Mouse (Mus musculus) adrenal gland, adult 18-20 months (tissue): ENCODE data around the gene Gm11172. TPM values are rescaled to one million over a fixed set of nuclear protein-coding genes. Genes with fewer than 3 reads are reported as not detected.
A peak's percentile ranks its signal among the peaks of the same experiment; 100 is the strongest.
"Not testable (repeated sequence)": the region's sequence is repeated elsewhere in the genome, so short reads cannot be mapped to it uniquely, and the experiment has no call there.

Source experiments
- DNase-seq, 2 experiments: peaks; one replicate each; pipeline ENCODE4 v3.0.0; 2021 to 2022; ENCODE audit warnings: low spot score in 2 of 2
- total RNA-seq, 2 experiments: library from RNA; stranded (reverse); gene quantifications; 1 replicate in 1 of 2; 2 replicates in 1 of 2; pipeline ENCODE4 v1.2.3; 2021

Gene Gm11172
- total RNA-seq, 2 experiments from 2014 or later: not detected

DNA sequence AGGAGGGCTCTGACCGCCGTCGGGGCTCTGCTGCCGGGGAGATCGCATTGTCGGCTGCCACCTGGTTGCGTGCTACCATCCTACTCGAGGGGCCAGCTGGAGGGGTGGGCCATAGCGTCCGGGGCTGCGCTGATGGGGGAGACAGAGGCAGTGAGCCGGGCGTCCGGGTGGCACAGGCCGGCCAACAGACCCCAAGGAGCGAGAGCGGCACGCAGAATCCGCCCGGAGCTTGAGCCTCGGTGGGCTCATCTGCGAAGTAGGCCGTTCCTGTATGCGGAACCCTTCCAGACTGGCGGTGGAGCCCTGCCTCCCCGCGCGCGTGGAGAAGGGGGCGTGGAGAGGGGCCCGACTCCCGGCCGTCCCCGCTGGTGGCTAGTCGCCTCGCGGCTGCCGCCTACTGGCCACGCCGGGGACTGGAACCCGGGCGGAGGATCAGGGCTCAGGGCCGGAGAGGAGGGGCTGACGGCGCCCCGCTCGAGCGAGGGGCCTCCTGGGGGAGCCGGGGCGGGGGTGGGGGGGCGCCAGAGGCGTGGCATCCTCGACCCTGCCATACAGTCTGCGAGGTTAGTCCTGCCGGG lies 27.8 kb upstream of the Gm11172 start:
- DNase-seq: peak; percentile 96

- DNase-seq: peak; percentile 90 to 92
These were observed 27.1 kb upstream of the Gm11172 start, which contains the start of gene Socs1 for GRCm38 (mm10) chr16:10785371-10786231. TSS of gene Socs1 (minus strand) at chr16:10785536.

DNA sequence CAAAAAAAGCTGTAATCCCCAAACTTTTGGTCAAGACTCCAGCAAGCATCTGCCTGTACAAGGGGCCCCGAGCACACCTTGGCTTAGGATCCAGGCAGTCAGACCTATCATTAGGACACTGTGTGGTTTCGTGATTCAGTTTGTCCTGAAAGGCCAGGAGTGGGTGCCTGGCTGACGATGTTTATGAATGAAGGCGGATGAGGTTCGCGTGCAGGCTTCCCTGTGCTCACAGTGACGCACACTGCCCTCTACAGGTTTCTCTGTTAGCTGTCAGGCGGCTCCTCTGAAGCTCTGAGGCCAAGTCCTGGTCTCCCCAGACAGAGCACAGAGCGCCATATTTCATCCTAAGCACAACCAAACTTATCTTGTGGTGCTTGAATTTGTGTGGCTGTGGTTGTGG lies 26.4 kb upstream of the Gm11172 start:
- peak; percentile 66 to 68 for DNase-seq

GRCm38 (mm10) chr16:10786782-10787547 lies 25.8 kb upstream of the Gm11172 start:
- DNase-seq: no peak

DNA sequence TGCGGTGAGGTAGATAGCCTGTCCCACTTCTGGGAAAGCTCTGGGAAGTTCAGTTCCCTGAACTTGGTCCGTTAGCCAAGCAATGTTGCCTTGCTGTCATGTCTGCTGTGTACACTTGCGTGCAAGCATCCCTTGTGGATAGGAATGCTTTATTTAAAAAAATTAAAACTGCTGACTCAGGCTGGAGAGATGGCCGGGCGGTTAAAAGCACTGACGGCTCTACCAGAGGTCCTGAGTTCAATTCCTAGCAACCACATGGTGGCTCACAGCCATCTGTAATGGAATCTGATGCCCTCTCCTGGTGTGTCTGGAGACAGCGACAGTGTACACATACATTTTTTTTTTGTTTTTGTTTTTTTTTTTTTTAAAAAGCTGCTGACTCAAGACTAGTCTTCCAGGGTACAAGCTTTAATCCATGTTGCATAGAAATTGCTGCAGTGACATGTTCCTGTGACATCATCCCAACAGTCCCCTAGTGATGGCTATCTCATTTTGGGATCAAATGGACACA lies 25.1 kb upstream of the Gm11172 start:
- DNase-seq: no peak

DNA sequence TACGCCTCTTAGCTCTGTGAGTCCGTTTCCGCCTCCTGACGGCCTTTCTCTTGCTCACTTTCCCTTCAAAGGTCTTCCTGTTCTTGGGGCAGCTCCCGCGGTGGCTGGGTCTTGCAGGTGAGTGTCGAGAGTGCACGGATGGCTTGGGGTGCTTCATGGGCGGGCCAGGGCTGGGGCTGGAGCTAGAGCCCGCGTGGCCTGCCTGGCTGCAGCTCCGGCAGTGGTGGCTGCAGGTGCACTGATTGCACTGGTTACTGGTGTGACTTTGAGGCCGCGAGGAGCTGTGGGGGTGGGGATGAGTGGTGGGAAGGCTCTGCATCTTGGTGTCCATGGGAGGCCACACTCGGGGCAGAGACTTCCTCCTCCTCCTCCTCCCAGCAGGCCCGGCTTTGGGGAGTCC lies 24.4 kb upstream of the Gm11172 start, which contains the start of gene Tnp2:
TSS of gene Tnp2 (minus strand) at position 390 of the 400 bp plus-strand sequence.
- no peak for DNase-seq

GRCm38 (mm10) chr16:10788866-10789265 lies 23.8 kb upstream of the Gm11172 start:
- no peak for DNase-seq

- no peak for DNase-seq
These were observed 22.0 kb upstream of the Gm11172 start, which contains the start of gene Prm3 for GRCm38 (mm10) chr16:10790702-10791101. TSS of gene Prm3 (minus strand) at chr16:10790914.

GRCm38 (mm10) chr16:10796034-10796433 lies 16.7 kb upstream of the Gm11172 start, which contains the start of gene Prm2:
TSS of gene Prm2 (minus strand) at chr16:10796134.
- DNase-seq: no peak

DNA sequence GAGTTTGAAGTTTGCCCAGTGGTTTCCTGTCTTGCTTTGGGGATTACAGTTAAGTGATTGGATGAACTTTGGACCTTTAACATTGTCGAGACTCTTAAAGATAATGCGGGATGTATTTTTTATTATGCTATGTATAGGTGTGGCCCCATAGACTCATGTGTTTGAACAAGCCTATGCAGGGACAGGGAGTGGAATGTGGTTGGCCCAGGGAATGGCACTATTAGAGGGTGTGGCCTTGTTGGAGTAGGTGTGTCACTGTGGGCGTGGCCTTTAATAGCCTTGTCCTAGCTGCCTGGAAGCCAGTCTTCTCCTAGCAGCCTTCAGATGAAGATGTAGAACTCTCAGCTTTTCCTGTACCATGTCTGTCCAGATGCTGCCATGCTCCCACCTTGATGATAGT lies 10.3 kb upstream of the Gm11172 start:
- DNase-seq: not testable (repeated sequence)

DNA sequence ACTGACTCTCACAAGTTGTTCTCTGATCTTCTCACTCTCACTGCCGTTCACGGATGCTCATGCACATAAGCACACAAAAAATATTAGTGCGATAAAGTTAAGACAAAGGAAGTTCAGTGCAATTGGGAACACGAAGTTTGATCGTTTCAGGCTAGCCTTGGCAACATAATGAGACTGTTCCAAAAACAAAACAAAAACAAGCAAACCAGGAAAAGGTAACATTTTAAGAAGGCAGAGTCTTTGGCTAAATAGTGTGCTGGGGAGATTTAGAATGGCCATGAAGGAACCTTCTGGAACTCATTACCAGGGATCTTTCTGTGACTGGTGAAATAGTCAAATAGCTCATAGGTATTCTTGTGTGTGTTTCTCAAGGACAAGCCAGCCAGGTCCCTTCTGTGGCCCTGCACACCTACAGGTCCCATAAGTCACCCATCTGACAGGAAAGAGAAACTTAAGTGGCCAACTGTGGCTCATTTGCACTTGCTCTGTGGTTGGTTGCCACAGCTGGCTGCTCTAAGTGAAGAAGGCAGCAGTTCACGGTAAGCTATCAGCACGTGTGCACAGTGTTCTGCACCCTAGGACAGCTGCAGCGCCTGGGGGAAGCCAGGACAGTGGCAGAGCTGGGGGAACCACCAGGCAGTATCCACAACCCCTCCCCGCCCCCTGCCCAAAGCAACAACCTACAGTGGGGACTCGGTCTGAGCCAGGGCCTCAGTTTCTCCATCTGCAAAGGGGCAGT lies 6.8 kb upstream of the Gm11172 start, which contains the start of gene Prm1:
TSS of gene Prm1 (minus strand) at position 51 of the 739 bp plus-strand sequence.
- DNase-seq: no peak

GRCm38 (mm10) chr16:10810376-10810775 lies 2.3 kb upstream of the Gm11172 start:
- DNase-seq: no peak

DNA sequence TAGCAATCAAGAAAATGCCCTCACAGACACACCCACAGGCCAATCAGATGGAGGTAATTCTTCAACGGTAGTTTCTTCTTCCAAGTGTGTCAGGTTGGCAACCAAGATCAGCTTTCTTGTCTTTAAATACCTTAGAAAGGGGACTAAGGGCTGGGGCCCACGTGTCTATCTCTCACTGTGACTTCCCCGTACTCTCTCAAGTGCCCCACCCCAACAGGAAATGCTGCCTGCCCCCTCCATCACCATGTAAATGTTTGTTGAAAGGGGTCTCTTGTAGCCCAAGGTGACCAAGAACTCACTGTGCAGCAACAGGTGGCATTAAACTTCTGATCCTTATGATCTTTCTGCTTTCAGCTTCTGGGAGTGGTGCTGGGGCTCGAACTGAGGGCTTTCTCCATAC lies 1.0 kb downstream of the Gm11172 start:
- no peak for DNase-seq

DNA sequence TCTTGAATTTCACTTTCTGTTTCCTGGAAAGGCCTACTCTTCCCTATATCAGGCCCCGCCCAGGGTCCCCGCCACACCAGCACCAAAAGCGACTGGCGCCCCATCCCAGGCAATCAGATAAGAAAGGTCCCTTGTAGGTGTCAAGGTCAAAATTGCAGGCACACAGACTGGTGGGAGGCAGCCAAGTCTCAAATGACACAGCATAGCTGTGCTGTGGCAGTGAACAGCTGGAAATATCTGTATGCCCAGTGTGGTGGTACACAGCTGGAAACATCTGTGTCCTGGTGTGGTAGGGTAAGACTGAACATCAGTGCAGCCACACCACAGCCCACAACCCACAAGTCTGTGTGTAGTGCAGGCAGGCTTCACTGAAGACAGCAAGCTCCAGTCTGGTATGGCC lies 2.1 kb downstream of the Gm11172 start:
- peak in 1 of 2 experiments; percentile 12 for DNase-seq

- no peak for DNase-seq
These were observed 5.9 kb downstream of the Gm11172 start for GRCm38 (mm10) chr16:10818579-10819135.

- no peak for DNase-seq
These were observed 7.3 kb downstream of the Gm11172 start for GRCm38 (mm10) chr16:10819966-10820365.

DNA sequence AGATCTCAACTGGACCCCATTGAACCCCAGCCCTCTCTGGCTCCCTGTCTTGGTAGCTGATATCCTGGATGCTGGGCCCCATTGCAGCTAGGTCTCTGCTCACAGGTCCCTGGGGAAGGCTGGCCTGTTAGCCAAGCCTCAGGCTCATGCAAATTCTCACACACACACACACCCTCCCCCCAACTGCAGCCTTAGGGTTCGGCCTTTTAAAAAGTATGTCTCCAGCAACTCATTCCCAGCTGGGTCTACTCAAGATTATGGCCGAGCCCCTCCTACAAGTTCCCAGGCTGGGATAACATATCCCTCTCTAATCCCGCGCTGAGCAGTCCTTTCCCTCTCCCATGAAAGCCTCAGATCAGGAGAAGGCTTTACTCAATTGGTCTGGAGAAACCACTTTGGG lies 8.7 kb downstream of the Gm11172 start:
- DNase-seq: no peak

DNA sequence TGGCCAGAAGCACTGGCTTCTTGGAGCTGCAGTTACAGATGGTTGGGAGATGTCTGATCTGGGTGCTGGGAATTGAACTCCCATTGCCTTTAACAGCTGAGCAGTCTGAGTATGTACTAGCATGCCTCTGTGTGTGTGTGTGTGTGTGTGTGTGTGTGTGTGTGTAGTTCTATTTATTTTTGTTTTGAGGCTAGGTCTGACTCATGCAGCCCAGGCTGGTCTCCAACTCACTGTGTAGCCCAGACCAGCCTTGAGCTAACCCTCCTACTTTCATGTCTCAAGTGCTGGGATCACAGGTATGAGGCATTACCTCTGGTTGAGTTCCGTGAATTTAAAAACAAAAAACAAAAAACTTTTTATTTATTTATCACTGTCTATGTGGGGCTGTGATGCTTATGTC lies 11.8 kb downstream of the Gm11172 start:
- DNase-seq: no peak

DNA sequence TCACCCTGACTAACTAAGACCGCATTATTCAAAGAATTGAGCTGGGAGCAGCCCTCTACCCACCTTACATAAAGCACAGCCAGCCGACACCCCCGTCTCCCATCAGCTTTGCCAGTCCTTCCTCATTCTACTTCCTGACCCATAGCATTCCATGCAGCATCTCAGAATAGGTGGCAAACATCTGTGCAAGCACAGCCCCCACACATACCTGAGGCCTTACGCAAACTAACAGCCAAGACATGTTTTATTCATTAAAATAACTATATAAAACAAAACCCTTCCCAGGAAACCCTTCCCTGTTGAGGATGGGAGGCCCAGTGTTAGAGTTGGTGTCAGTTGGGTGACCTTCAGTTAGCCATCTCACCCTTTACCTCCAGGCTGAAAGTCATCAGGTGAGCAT lies 13.1 kb downstream of the Gm11172 start:
- DNase-seq: no peak

- DNase-seq: no peak
These were observed 14.6 kb downstream of the Gm11172 start for GRCm38 (mm10) chr16:10827269-10827668.
